Mouse (Mus musculus): ENCODE data around the gene 2200002J24Rik. TPM values are rescaled to one million over a fixed set of nuclear protein-coding genes. Genes with fewer than 3 reads are reported as not detected.

Gene 2200002J24Rik
- 0.53 TPM in 1 of 2 replicates, not detected in the other for polyA plus RNA-seq (2014; fragmentation: Nextera tagmentation; extraction: Ambion mirVana)

GRCm38 (mm10) chr7:30698589-30698988 lies at the start of gene 2200002J24Rik:
Gene 2200002J24Rik, plus strand, starts transcription at chr7:30698926.
- Histone ChIP-seq H3K4me1 (replicated peaks; ENCODE audit: control insufficient read depth, insufficient read depth, low read length) (no peaks in the 10 kb centered on the region), H3K27me3 (replicated peaks; ENCODE audit: control insufficient read depth, insufficient read depth, low read length) (no peaks in the 10 kb centered on the region), H3K9me3 (ENCODE audit: control insufficient read depth, low read length) (no peaks in the 10 kb centered on the region), H3K9ac (ENCODE audit: low read depth, low read length) (no peak within 1 kb of the TSS), H3K27ac (ENCODE audit: low read depth, low read length) (no peak within 1 kb of the TSS), H3K4me3 (ENCODE audit: low read depth, low read length) (no peak within 1 kb of the TSS), H3K36me3 (ENCODE audit: control insufficient read depth, insufficient read depth, low read length) (no peaks in the 10 kb centered on the region), H3K4me2 (no peak within 1 kb of the TSS; the same call in 1 of the 2 replicates)
- ATAC-seq (replicated peaks; ENCODE audit: low FRiP score) (peak; percentile 68), DNase-seq (ENCODE audit: low spot score) (no peak)
- WGBS: 36% methylated on average over 9 of the region's 9 CpGs

GRCm38 (mm10) chr7:30649591-30650540 lies 48.9 kb upstream of the 2200002J24Rik start, which contains the start of gene Rbm42:
Gene Rbm42, minus strand, starts transcription at chr7:30650317.
- Histone ChIP-seq H3K4me2 (peak within 1 kb of the TSS; percentile 97), H3K9ac (ENCODE audit: low read depth, low read length) (peak within 1 kb of the TSS; percentile 85), H3K4me1 (replicated peaks; ENCODE audit: control insufficient read depth, insufficient read depth, low read length) (peaks cover 4% of the 10 kb centered on the region), H3K36me3 (ENCODE audit: control insufficient read depth, insufficient read depth, low read length) (peaks cover 29% of the 10 kb centered on the region), H3K27ac (ENCODE audit: low read depth, low read length) (no peak within 1 kb of the TSS), H3K9me3 (ENCODE audit: control insufficient read depth, low read length) (no peaks in the 10 kb centered on the region), H3K27me3 (replicated peaks; ENCODE audit: control insufficient read depth, insufficient read depth, low read length) (no peaks in the 10 kb centered on the region), H3K4me3 (ENCODE audit: low read depth, low read length) (peak within 1 kb of the TSS; percentile 89)
- peak; percentile 100 for ATAC-seq (replicated peaks; ENCODE audit: low FRiP score)
- WGBS: 2% methylated on average over 59 of the region's 59 CpGs
- peak; percentile 97 for DNase-seq (ENCODE audit: low spot score)

DNA sequence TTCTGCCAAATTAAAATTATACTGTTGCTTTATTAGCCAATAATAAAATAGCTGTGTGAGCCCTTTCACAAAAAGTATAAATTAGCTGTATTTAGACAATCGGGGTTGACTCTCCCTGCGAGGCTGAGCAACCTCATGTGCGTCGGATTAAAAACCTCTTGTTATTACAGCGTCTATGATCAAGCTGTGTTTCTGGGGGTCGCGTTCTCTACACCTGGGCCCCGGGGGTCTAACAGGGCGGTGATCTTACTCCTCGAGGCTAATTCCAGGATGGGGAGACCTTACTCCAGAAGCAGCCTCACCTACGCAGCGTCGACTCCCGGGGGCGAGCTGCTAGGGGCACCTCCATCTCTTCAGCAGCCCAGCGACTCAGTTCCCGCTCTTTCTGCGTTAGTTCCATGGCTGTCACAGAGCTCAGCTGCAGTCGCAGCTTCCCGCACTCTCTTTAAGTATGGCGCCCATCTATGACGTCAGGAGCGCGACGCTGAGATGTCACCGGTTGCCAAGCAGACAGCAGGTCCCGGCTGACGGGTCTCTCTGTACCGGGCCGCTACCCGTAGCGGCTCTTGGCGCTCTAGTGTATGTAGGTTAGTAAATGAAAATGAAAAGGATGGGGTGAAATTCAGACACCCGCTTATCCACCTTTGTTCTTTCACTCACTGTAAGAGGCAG lies 34.1 kb upstream of the 2200002J24Rik start, which contains the start of gene Haus5:
Haus5 (minus strand) TSS at position 466 of the 672 bp plus-strand sequence.
- H3K9me3 ChIP-seq (ENCODE audit: control insufficient read depth, low read length): no peaks in the 10 kb centered on the region
- ATAC-seq (replicated peaks; ENCODE audit: low FRiP score) (peak; percentile 90), DNase-seq (ENCODE audit: low spot score) (peak; percentile 90)
- H3K27me3 ChIP-seq (replicated peaks; ENCODE audit: control insufficient read depth, insufficient read depth, low read length): no peaks in the 10 kb centered on the region; the same call in 1 of the 2 replicates
- H3K4me2 ChIP-seq: peak within 1 kb of the TSS; percentile 95
- peak within 1 kb of the TSS; percentile 93 for H3K9ac ChIP-seq (ENCODE audit: low read depth, low read length)
- peaks cover 18% of the 10 kb centered on the region for H3K36me3 ChIP-seq (ENCODE audit: control insufficient read depth, insufficient read depth, low read length)
- WGBS: 1% methylated on average over 34 of the region's 34 CpGs
- H3K27ac ChIP-seq (ENCODE audit: low read depth, low read length): peak within 1 kb of the TSS; percentile 52
- H3K4me1 ChIP-seq (replicated peaks; ENCODE audit: control insufficient read depth, insufficient read depth, low read length): peaks cover 3% of the 10 kb centered on the region; the same call in 1 of the 2 replicates
- peak within 1 kb of the TSS; percentile 83 for H3K4me3 ChIP-seq (ENCODE audit: low read depth, low read length)

- ATAC-seq (replicated peaks; ENCODE audit: low FRiP score): peak; percentile 26; the same call in 1 of the 2 replicates
- Histone ChIP-seq H3K4me1 (replicated peaks; ENCODE audit: control insufficient read depth, insufficient read depth, low read length) (peaks cover 3% of the 10 kb centered on the region; the same call in 1 of the 2 replicates), H3K9me3 (ENCODE audit: control insufficient read depth, low read length) (no peaks in the 10 kb centered on the region), H3K4me3 (ENCODE audit: low read depth, low read length) (peak overlapping the region; percentile 83), H3K27me3 (replicated peaks; ENCODE audit: control insufficient read depth, insufficient read depth, low read length) (no peaks in the 10 kb centered on the region; the same call in 1 of the 2 replicates), H3K27ac (ENCODE audit: low read depth, low read length) (no peak overlapping the region), H3K36me3 (ENCODE audit: control insufficient read depth, insufficient read depth, low read length) (peaks cover 14% of the 10 kb centered on the region), H3K4me2 (peak overlapping the region; percentile 95), H3K9ac (ENCODE audit: low read depth, low read length) (peak overlapping the region; percentile 93)
- 7% methylated on average over 11 of the region's 11 CpGs for WGBS
- DNase-seq (ENCODE audit: low spot score): no peak
These were observed 33.4 kb upstream of the 2200002J24Rik start for GRCm38 (mm10) chr7:30665321-30665720.

DNA sequence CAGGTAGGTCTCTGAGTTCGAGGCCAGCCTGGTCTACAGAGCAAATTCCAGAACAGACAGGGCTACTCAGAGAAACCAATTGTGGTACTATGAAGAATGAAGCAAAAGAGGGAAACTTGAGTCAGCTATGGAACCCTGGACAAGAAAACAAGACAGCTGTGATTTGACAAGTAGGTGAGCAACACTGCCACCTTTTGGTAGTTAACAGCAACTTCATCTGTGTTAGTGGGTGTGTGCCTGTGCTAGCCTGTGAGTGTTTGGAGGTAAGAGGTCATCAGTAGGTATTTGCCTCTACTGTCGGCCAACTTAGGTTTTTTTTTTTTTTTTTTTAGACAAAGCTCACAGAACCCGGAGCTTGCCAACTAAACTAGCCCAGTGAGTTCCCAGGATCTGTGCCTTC lies 29.5 kb upstream of the 2200002J24Rik start:
- Histone ChIP-seq H3K27me3 (replicated peaks; ENCODE audit: control insufficient read depth, insufficient read depth, low read length) (no peaks in the 10 kb centered on the region; the same call in 1 of the 2 replicates), H3K9me3 (ENCODE audit: control insufficient read depth, low read length) (no peaks in the 10 kb centered on the region), H3K4me1 (replicated peaks; ENCODE audit: control insufficient read depth, insufficient read depth, low read length) (peaks cover 3% of the 10 kb centered on the region; the same call in 1 of the 2 replicates), H3K9ac (ENCODE audit: low read depth, low read length) (no peak overlapping the region), H3K27ac (ENCODE audit: low read depth, low read length) (no peak overlapping the region), H3K4me2 (no peak overlapping the region), H3K36me3 (ENCODE audit: control insufficient read depth, insufficient read depth, low read length) (no peaks in the 10 kb centered on the region), H3K4me3 (ENCODE audit: low read depth, low read length) (no peak overlapping the region)
- no peak for ATAC-seq (replicated peaks; ENCODE audit: low FRiP score)
- DNase-seq (ENCODE audit: low spot score): no peak
- 20% methylated on average over 3 of the region's 3 CpGs for WGBS

DNA sequence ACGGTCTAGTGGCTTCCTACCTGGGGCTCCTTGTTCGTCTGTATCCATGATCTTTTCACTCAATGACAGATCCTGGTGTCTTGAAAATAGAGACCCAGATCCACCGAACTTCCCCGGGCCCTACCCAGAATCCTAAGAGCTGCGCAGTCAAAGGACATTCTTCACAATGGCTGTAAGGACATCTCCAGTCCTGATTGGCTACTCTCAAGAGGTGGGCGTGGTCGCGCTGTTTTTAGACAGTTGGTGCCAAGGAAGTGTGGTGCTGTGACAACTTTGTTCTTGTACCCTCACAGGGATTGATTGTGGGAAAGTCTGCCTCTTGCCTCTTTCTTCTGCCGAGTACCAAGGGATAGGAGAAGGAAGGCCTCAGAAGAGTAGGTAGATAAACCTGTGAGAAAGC lies 27.2 kb upstream of the 2200002J24Rik start, which contains the start of gene Pmis2:
Pmis2 (minus strand) TSS at position 126 of the 400 bp plus-strand sequence.
- Histone ChIP-seq H3K27ac (ENCODE audit: low read depth, low read length) (no peak within 1 kb of the TSS), H3K4me1 (replicated peaks; ENCODE audit: control insufficient read depth, insufficient read depth, low read length) (no peaks in the 10 kb centered on the region), H3K36me3 (ENCODE audit: control insufficient read depth, insufficient read depth, low read length) (no peaks in the 10 kb centered on the region), H3K4me3 (ENCODE audit: low read depth, low read length) (no peak within 1 kb of the TSS), H3K9me3 (ENCODE audit: control insufficient read depth, low read length) (no peaks in the 10 kb centered on the region), H3K27me3 (replicated peaks; ENCODE audit: control insufficient read depth, insufficient read depth, low read length) (no peaks in the 10 kb centered on the region; the same call in 1 of the 2 replicates), H3K9ac (ENCODE audit: low read depth, low read length) (no peak within 1 kb of the TSS), H3K4me2 (no peak within 1 kb of the TSS)
- ATAC-seq (replicated peaks; ENCODE audit: low FRiP score) (no peak), DNase-seq (ENCODE audit: low spot score) (no peak)
- WGBS: 61% methylated on average over 9 of the region's 9 CpGs

GRCm38 (mm10) chr7:30678263-30678975 lies 20.3 kb upstream of the 2200002J24Rik start:
- no peaks in the 10 kb centered on the region for H3K9me3 ChIP-seq (ENCODE audit: control insufficient read depth, low read length)
- H3K27ac ChIP-seq (ENCODE audit: low read depth, low read length): no peak overlapping the region
- no peaks in the 10 kb centered on the region for H3K4me1 ChIP-seq (replicated peaks; ENCODE audit: control insufficient read depth, insufficient read depth, low read length)
- H3K9ac ChIP-seq (ENCODE audit: low read depth, low read length): no peak overlapping the region
- no peak for DNase-seq (ENCODE audit: low spot score)
- no peak overlapping the region for H3K4me2 ChIP-seq
- 72% methylated on average over 5 of the region's 5 CpGs for WGBS
- H3K27me3 ChIP-seq (replicated peaks; ENCODE audit: control insufficient read depth, insufficient read depth, low read length): no peaks in the 10 kb centered on the region
- no peaks in the 10 kb centered on the region for H3K36me3 ChIP-seq (ENCODE audit: control insufficient read depth, insufficient read depth, low read length)
- ATAC-seq (replicated peaks; ENCODE audit: low FRiP score): no peak
- no peak overlapping the region for H3K4me3 ChIP-seq (ENCODE audit: low read depth, low read length)

- no peak for ATAC-seq (replicated peaks; ENCODE audit: low FRiP score)
- DNase-seq (ENCODE audit: low spot score): no peak
- H3K4me1 ChIP-seq (replicated peaks; ENCODE audit: control insufficient read depth, insufficient read depth, low read length): no peaks in the 10 kb centered on the region
- no peak overlapping the region for H3K4me3 ChIP-seq (ENCODE audit: low read depth, low read length)
- H3K9me3 ChIP-seq (ENCODE audit: control insufficient read depth, low read length): no peaks in the 10 kb centered on the region
- no peaks in the 10 kb centered on the region for H3K27me3 ChIP-seq (replicated peaks; ENCODE audit: control insufficient read depth, insufficient read depth, low read length)
- H3K27ac ChIP-seq (ENCODE audit: low read depth, low read length): no peak overlapping the region
- no peaks in the 10 kb centered on the region for H3K36me3 ChIP-seq (ENCODE audit: control insufficient read depth, insufficient read depth, low read length)
- no peak overlapping the region for H3K9ac ChIP-seq (ENCODE audit: low read depth, low read length)
- H3K4me2 ChIP-seq: no peak overlapping the region
- WGBS: 68% methylated on average over 5 of the region's 5 CpGs
These were observed 16.8 kb upstream of the 2200002J24Rik start for GRCm38 (mm10) chr7:30681897-30682296.

All from liver, embryonic 11.5 days (tissue).